Mouse (Mus musculus): ENCODE measurements around the gene Otogl.
A peak's percentile ranks its signal among the peaks of the same experiment; 100 is the strongest.

Otogl gene

GRCm38 (mm10) chr10:107912084-107912573 lies at the start of gene Otogl:
Gene Otogl, minus strand, starts transcription at chr10:107912134.
- no peak for TF ChIP-seq GATA4 (IDR thresholded peaks at IDR 0.05; ENCODE audit: insufficient replicate concordance, low read length)

GRCm38 (mm10) chr10:107956588-107956987 lies 44.7 kb upstream of the Otogl start:
- no peak for TF ChIP-seq GATA4 (IDR thresholded peaks at IDR 0.05; ENCODE audit: insufficient replicate concordance, low read length)

- TF ChIP-seq GATA4 (IDR thresholded peaks at IDR 0.05; ENCODE audit: insufficient replicate concordance, low read length), result no peak
Measured at GRCm38 (mm10) chr10:107954444-107954843, 42.5 kb upstream of the Otogl start.

- TF ChIP-seq GATA4 (IDR thresholded peaks at IDR 0.05; ENCODE audit: insufficient replicate concordance, low read length), result no peak
Measured at GRCm38 (mm10) chr10:107951596-107951995, 39.7 kb upstream of the Otogl start.

- TF ChIP-seq GATA4 (IDR thresholded peaks at IDR 0.05; ENCODE audit: insufficient replicate concordance, low read length), result no peak
Measured at GRCm38 (mm10) chr10:107949945-107950344, 38.0 kb upstream of the Otogl start.

GRCm38 (mm10) chr10:107948647-107949046 lies 36.7 kb upstream of the Otogl start:
- TF ChIP-seq GATA4 (IDR thresholded peaks at IDR 0.05; ENCODE audit: insufficient replicate concordance, low read length), result no peak

- no peak for TF ChIP-seq GATA4 (IDR thresholded peaks at IDR 0.05; ENCODE audit: insufficient replicate concordance, low read length)
Measured at GRCm38 (mm10) chr10:107948038-107948437, 36.1 kb upstream of the Otogl start.

- TF ChIP-seq GATA4 (IDR thresholded peaks at IDR 0.05; ENCODE audit: insufficient replicate concordance, low read length), result no peak
Measured at GRCm38 (mm10) chr10:107946348-107946747, 34.4 kb upstream of the Otogl start.

GRCm38 (mm10) chr10:107943859-107944258 lies 31.9 kb upstream of the Otogl start:
- no peak for TF ChIP-seq GATA4 (IDR thresholded peaks at IDR 0.05; ENCODE audit: insufficient replicate concordance, low read length)

GRCm38 (mm10) chr10:107941188-107941900 lies 29.4 kb upstream of the Otogl start:
- TF ChIP-seq GATA4 (IDR thresholded peaks at IDR 0.05; ENCODE audit: insufficient replicate concordance, low read length), result no peak

- TF ChIP-seq GATA4 (IDR thresholded peaks at IDR 0.05; ENCODE audit: insufficient replicate concordance, low read length), result peak; percentile 47; the same call in 1 of the 2 replicates
Measured at GRCm38 (mm10) chr10:107940302-107940701, 28.4 kb upstream of the Otogl start.

- no peak for TF ChIP-seq GATA4 (IDR thresholded peaks at IDR 0.05; ENCODE audit: insufficient replicate concordance, low read length)
Measured at GRCm38 (mm10) chr10:107939821-107940220, 27.9 kb upstream of the Otogl start.

GRCm38 (mm10) chr10:107934055-107934454 lies 22.1 kb upstream of the Otogl start:
- TF ChIP-seq GATA4 (IDR thresholded peaks at IDR 0.05; ENCODE audit: insufficient replicate concordance, low read length), result no peak

- no peak for TF ChIP-seq GATA4 (IDR thresholded peaks at IDR 0.05; ENCODE audit: insufficient replicate concordance, low read length)
Measured at GRCm38 (mm10) chr10:107933527-107933926, 21.6 kb upstream of the Otogl start.

- no peak for TF ChIP-seq GATA4 (IDR thresholded peaks at IDR 0.05; ENCODE audit: insufficient replicate concordance, low read length)
Measured at GRCm38 (mm10) chr10:107931833-107932828, 20.2 kb upstream of the Otogl start.

Measured in liver, adult (tissue).